Mouse (Mus musculus) heart, postnatal 10 days (tissue): ENCODE data around the gene Lactbl1. TPM values are rescaled to one million over a fixed set of nuclear protein-coding genes. Genes with fewer than 3 reads are reported as not detected.

Experiments used
- DNase-seq, 2 experiments: peaks; one replicate each; pipeline ENCODE4 v3.0.0; 2021
- intact Hi-C: fragments of 180-260 bp; cut with DNase I; formaldehyde crosslinking; loops from one replicate; pipeline ENCODE4 v1.15.1; 2025
- total RNA-seq, 2 experiments: library from RNA; stranded (reverse); gene quantifications; 2 replicates each; pipeline ENCODE4 v1.2.3; 2021

The Lactbl1 gene
- total RNA-seq = not detected

GRCm38 (mm10) chr4:136622388-136622787 lies at the start of gene Lactbl1:
Lactbl1 (plus strand) TSS chr4:136622621.
- no peak for DNase-seq
- intact Hi-C loops = loop anchor here (1.0 to 10.0 kb wide), 3 partner anchors 168 to 368 kb away; no protein-coding TSS in a partner anchor

- no peak for DNase-seq
- intact Hi-C loops = no loop called here
Measured at GRCm38 (mm10) chr4:136581885-136582284, 40.5 kb upstream of the Lactbl1 start.

- DNase-seq = no peak
- intact Hi-C loops = no loop called here
Measured at GRCm38 (mm10) chr4:136587221-136587827, 35.1 kb upstream of the Lactbl1 start.

- intact Hi-C loops = no loop called here
- DNase-seq = no peak
Measured at GRCm38 (mm10) chr4:136588003-136588402, 34.4 kb upstream of the Lactbl1 start.

- intact Hi-C loops = no loop called here
Measured at GRCm38 (mm10) chr4:136592111-136592510, 30.3 kb upstream of the Lactbl1 start.

GRCm38 (mm10) chr4:136594006-136594405 lies 28.4 kb upstream of the Lactbl1 start:
- DNase-seq = no peak
- intact Hi-C loops = no loop called here

More at GRCm38 (mm10) chr4:136592111-136592510, 30.3 kb upstream of the Lactbl1 start:
- no peak for DNase-seq

GRCm38 (mm10) chr4:136595221-136595620 lies 27.2 kb upstream of the Lactbl1 start:
- DNase-seq = no peak
- intact Hi-C loops = no loop called here

- intact Hi-C loops = no loop called here
- no peak for DNase-seq
Measured at GRCm38 (mm10) chr4:136598268-136598876, 24.0 kb upstream of the Lactbl1 start.

GRCm38 (mm10) chr4:136599869-136600268 lies 22.6 kb upstream of the Lactbl1 start:
- DNase-seq = no peak
- intact Hi-C loops = loop anchor here (5.0 to 10.0 kb wide), 2 partner anchors 148 to 545 kb away; partner anchors contain the start of gene Rpl11

- intact Hi-C loops = loop anchor here (5.0 to 10.0 kb wide), 2 partner anchors 148 to 546 kb away; partner anchors contain the start of gene Rpl11
Measured at GRCm38 (mm10) chr4:136600536-136600935, 21.9 kb upstream of the Lactbl1 start.

GRCm38 (mm10) chr4:136601476-136601875 lies 20.9 kb upstream of the Lactbl1 start:
- DNase-seq = peak; percentile 54 to 78
- intact Hi-C loops = loop anchor here (5.0 to 10.0 kb wide), 2 partner anchors 149 to 547 kb away; partner anchors contain the start of gene Rpl11

More at GRCm38 (mm10) chr4:136600536-136600935, 21.9 kb upstream of the Lactbl1 start:
- DNase-seq = no peak

- intact Hi-C loops = loop anchor here (1.0 to 10.0 kb wide), 3 partner anchors 76 to 547 kb away; partner anchors contain the start of gene Rpl11
- DNase-seq = peak; percentile 62 to 65
Measured at GRCm38 (mm10) chr4:136602018-136602554, 20.3 kb upstream of the Lactbl1 start.

GRCm38 (mm10) chr4:136602568-136602967 lies 19.9 kb upstream of the Lactbl1 start, which contains the start of gene Kdm1a:
Kdm1a (minus strand) TSS chr4:136602723.
- intact Hi-C loops = loop anchor here (1.0 to 10.0 kb wide), 3 partner anchors 76 to 548 kb away; partner anchors contain the start of gene Rpl11
- peak; percentile 96 to 98 for DNase-seq

GRCm38 (mm10) chr4:136605756-136606485 lies 16.5 kb upstream of the Lactbl1 start:
- DNase-seq = no peak
- intact Hi-C loops = loop anchor here (10.0 kb wide), 1 partner anchor 551 kb away; the partner anchor contains the start of gene Rpl11

GRCm38 (mm10) chr4:136610387-136610856 lies 12.0 kb upstream of the Lactbl1 start, which contains the start of gene Tex46:
Tex46 (plus strand) TSS chr4:136610437.
- no peak for DNase-seq

GRCm38 (mm10) chr4:136613657-136614056 lies 8.8 kb upstream of the Lactbl1 start:
- intact Hi-C loops = no loop called here

More at GRCm38 (mm10) chr4:136610387-136610856, 12.0 kb upstream of the Lactbl1 start, which contains the start of gene Tex46:
- intact Hi-C loops = no loop called here

GRCm38 (mm10) chr4:136621336-136621735 lies 1.1 kb upstream of the Lactbl1 start:
- peak; percentile 55 to 74 for DNase-seq
- intact Hi-C loops = loop anchor here (1.0 to 10.0 kb wide), 4 partner anchors 95 to 367 kb away; no protein-coding TSS in a partner anchor

More at GRCm38 (mm10) chr4:136613657-136614056, 8.8 kb upstream of the Lactbl1 start:
- DNase-seq = no peak

GRCm38 (mm10) chr4:136621956-136622355 lies 465 bp upstream of the Lactbl1 start:
- intact Hi-C loops = loop anchor here (1.0 to 10.0 kb wide), 5 partner anchors 95 to 367 kb away; no protein-coding TSS in a partner anchor
- DNase-seq = no peak

- intact Hi-C loops = loop anchor here (10.0 kb wide), 1 partner anchor 372 kb away; no protein-coding TSS in a partner anchor
- no peak for DNase-seq
Measured at GRCm38 (mm10) chr4:136626590-136626989, 4.2 kb downstream of the Lactbl1 start.
